Mouse (Mus musculus) cerebellum, adult 8-10 months (tissue): Measurements from ENCODE around the gene Smarcb1.

ENCODE experiments used
- DNase-seq: peaks from one replicate; pipeline ENCODE4 v3.0.0; 2022

Smarcb1 gene

GRCm38 (mm10) chr10:75921026-75921725 is at the start of gene Smarcb1:
Gene Smarcb1, minus strand, starts transcription at chr10:75921617.
- DNase-seq = peak; percentile 95

DNA sequence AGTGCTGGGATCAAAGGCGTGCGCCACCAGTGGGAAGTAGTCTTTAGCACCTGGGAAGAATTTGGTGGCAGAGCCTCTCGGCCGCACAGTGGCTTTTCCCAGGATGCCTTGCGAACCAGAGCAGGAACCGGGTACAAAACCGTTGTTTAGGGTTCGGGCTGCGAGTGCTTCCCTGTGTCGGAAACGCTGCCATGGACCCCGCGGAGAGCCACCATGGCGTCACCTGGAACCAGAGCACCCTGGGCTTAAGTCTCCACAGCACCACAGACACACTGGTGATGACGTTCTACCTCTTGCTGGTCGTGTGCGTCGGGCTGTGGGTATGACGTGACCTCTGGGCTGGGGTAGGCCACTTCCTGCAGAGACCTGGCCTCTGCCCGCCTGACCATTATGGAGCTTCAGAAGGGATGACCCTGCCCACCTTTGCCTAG is 33.0 kb upstream of the Smarcb1 start, which contains the start of gene Gm5134:
Gene Gm5134, plus strand, starts transcription at position 134 of the 431 bp plus-strand sequence.
- DNase-seq = no peak

- peak; percentile 74 for DNase-seq
Observed at GRCm38 (mm10) chr10:75951424-75952050, 30.1 kb upstream of the Smarcb1 start.

- no peak for DNase-seq
Observed at GRCm38 (mm10) chr10:75950791-75951210, 29.4 kb upstream of the Smarcb1 start.

DNA sequence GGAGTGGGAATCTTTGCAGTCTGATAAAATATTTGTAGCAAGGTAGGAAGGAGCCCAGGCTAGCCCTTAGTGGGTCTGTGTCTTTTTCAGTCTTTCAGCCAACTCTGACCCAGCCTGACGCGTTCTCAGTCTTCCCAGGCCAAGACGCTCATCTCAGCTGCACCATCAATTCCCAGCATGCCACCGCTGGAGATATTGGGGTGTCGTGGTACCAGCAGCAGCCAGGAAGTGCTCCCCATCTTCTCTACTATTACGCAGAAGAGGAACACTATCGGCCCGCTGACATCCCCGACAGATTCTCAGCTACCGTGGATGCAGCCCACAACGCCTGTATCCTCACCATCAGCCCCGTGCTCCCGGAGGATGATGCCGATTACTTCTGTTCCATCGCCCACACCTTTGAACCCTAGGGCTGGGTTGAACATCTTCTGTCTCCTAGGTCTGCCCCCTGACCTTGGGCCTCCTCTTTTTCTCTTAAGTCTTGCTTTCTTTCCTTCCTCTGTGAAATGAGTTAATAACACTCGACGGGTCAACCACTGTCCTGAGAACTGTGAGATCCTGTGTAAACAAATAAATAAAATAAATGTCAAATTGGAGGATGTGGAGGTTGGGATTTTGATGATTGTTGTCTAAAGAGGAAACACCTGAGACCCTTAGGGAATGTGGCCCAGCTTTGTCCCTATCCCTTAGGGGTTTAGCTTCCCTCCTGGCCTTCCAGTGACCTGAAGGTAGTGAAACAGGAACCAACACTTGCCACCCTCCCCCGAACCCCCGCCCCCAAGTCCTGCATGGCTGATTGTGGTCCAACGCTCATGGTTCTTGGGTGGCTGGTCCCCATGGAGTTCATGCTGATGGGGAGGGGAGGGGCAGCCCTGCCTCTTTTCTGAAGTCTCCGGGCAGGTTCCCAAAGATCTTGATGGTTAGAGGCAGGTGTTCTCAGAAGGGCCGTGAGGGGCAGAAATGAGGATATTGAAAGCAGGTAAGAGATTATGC is 27.9 kb upstream of the Smarcb1 start:
- DNase-seq = no peak

DNA sequence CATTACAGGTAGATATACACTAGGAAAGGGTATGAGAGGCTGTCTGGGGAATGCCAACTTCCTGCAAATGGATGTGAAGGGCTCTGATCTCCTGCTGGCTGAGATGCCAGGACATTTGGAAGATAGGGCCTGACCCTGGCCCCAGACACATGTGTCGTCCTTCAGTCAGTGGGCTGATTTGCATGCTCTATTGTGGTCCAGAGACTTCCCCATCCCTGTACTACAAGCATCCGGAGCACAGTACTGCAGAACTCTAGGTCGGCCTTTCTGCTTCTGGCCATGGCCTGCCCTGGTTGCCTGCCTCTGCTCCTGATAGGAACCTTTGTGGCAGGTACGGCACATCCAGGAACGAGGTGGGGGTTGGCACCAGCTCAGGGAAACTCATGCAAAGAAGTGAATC is 26.7 kb upstream of the Smarcb1 start:
- no peak for DNase-seq

GRCm38 (mm10) chr10:75945896-75946295 is 24.5 kb upstream of the Smarcb1 start:
- DNase-seq = no peak

- no peak for DNase-seq
Observed at GRCm38 (mm10) chr10:75945213-75945612, 23.8 kb upstream of the Smarcb1 start.

GRCm38 (mm10) chr10:75944066-75944772 is 22.8 kb upstream of the Smarcb1 start:
- DNase-seq = no peak

GRCm38 (mm10) chr10:75942736-75943477 is 21.5 kb upstream of the Smarcb1 start, which contains the start of gene Vpreb3:
Gene Vpreb3, plus strand, starts transcription at chr10:75943057.
- no peak for DNase-seq

DNA sequence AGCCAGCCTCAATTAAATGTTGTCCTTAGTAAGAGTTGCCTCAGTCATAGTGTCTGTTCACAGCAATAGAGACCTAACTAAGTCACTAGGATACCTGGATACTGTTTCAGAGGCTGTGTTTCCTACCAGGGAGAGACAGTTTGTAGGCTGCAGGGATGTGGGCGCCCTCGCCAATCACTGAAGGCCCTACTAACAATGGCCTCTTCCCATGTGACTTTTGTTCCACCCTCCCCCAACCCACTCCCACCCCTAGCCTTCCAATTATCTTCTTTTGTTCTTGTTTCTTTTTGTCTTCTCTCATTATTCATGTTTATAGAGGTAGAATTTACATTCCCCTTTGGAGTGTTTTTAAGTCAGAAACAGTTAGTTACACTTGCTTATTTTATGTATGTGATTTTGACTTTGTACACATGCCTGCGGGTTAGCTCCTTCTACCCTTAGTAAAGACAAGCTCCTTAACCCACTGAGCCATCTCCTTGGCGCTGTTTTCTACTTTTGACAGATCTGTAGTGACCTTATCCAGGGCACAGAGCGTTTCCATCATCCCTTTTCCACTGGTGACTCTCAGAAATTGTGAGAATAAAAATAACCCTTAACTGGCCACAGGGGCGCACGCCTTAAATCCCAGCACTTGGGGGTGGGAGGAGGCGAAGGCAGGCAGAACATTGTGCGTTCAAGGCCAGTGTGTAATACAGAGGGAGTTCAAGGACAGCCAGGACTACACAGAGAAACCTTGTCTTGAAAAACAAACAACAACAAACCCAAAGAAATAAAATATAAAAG is 19.8 kb upstream of the Smarcb1 start:
- no peak for DNase-seq

DNA sequence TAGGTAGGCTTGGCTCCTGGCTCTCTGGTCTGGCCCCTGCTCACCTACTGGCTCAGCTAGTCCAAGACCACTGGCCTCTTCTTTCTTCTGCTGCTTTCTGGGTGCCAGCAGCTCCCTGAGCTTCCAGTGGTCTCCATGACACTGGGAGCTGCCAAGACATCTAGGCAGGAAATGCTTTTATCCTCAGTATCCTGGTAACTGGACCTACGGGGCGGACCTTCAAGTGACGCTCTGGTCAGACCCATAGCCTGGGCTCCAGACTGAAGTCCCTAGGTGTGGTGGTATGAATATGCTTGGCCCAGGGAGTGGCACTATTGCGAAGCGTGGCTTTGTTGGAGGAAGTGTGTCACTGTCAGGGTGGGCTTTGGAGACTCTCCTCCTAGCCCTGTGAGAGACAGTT is 19.1 kb upstream of the Smarcb1 start, which contains the start of gene Gm867:
Gene Gm867, minus strand, starts transcription at position 153 of the 400 bp plus-strand sequence.
- DNase-seq = no peak

- no peak for DNase-seq
Observed at GRCm38 (mm10) chr10:75939481-75940234, 18.2 kb upstream of the Smarcb1 start.

DNA sequence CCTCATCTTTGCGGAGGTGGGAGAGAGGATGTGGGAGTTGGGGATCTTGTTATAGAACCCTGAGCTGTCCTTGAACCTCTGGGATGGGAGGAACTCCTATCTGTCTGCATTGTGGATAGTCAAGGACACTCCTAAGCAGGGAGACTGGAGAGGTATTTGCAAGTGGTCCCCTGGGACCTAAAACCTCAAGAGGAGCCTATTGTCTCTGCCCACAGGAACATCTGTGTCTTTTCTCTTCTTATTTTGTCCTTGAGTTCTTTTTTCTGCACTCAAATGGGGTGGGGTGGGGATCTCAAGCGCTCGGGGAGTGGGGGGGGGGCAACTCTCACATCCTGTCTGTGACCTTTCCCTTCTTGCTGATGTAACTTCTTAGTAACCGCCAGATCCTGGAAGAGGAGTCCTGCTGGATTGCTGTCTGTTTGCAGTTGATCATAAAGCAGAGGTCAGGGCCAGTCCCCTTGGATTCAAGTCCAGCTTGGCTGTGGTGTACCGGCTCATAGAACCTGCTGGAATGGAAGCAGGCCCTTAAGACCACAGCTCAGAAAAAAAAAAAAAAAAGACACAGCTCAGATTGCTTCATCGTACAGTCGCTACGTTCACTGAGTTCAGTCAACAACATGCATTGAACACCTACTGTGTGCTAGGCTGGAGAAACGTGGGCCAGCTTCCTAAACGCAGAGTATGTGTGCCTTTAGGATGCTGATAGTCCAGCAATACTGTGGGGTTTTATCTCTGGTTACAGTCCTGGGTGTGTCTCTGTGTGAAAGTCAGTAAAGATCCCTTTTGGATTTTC is 16.6 kb upstream of the Smarcb1 start:
- DNase-seq = no peak

GRCm38 (mm10) chr10:75936909-75937667 is 15.7 kb upstream of the Smarcb1 start:
- DNase-seq = no peak

- DNase-seq = peak; percentile 84
Observed at GRCm38 (mm10) chr10:75935680-75936541, 14.5 kb upstream of the Smarcb1 start, which contains the start of gene Mmp11. Gene Mmp11, minus strand, starts transcription at chr10:75936496.

DNA sequence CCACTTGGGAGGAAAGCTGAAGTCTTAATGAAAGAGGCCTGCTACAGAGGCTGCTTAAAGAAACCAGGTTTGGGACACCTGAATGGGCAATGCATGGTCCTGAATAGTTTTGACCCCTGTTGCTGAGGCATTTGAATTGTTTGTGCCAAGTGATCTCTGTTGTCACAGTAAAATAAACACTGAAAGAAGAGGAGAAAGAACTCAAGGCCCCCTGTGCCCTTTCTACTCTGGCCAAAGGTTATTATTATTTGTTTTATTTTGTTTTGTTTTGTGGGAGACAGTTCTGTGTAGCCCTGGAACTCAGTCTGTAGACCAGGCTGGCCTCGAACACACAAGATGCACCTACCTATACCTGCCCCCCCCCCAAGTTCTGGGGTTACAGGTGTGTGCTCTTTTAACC is 13.6 kb upstream of the Smarcb1 start:
- DNase-seq = no peak
